Mouse (Mus musculus): Measurements from ENCODE around the gene Lzts3.
"Not testable (repeated sequence)": the region's sequence is repeated elsewhere in the genome, so short reads cannot be mapped to it uniquely, and the experiment has no call there.

- TF ChIP-seq CTCF (IDR thresholded peaks at IDR 0.05; ENCODE audit: extremely low read depth, insufficient read length, insufficient replicate concordance, low read depth, low read length); POLR2A (IDR thresholded peaks at IDR 0.05; ENCODE audit: low read depth, low read length): not testable (repeated sequence)
Measured at GRCm38 (mm10) chr2:130649028-130649427, 6.4 kb upstream of the Lzts3 start.

All from small intestine, adult 2 months (tissue).